Mouse (Mus musculus): Measurements from ENCODE around the gene Pkib.

DNA sequence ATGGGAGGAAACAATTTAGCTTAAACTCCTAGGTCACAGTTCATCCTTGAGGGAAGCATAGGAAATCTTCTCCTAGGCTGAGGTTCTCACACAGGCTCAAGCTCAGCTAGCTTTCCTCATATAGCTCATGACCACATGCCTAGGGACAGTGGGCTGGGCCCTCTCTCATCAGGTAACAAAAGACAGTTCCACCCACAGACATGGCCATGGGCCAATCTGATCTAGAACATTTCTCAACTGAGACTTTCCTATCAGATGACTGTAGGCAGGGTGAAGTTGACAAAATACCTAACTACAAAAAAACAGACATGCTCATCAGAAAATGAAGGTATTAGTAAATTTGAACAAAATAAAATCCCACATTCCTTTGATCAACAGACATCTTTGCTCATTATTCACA lies 115.3 kb downstream of the Pkib start:
- TF ChIP-seq CTCF (IDR thresholded peaks at IDR 0.05; ENCODE audit: low read depth) (no peak), EP300 (IDR thresholded peaks at IDR 0.05; ENCODE audit: low read depth) (no peak)

All from heart, postnatal 0 days (tissue).